Mouse (Mus musculus) hindlimb bud, embryonic 11.5 days (tissue): ENCODE results near the gene Neto2.
"Not testable (repeated sequence)": the region's sequence is repeated elsewhere in the genome, so short reads cannot be mapped to it uniquely, and the experiment has no call there.

ENCODE experiments used
- DNase-seq: peaks from one replicate; pipeline ENCODE4 v3.0.0-alpha.2; 2012; ENCODE audit warnings: low read depth, low spot score; ENCODE audit errors: extremely low spot score

Neto2 gene

GRCm38 (mm10) chr8:85700751-85701351 is at the start of gene Neto2:
Neto2 (minus strand) TSS chr8:85700924.
- peak; percentile 6 for DNase-seq

- DNase-seq = no peak
Measured at GRCm38 (mm10) chr8:85745053-85745452, 44.3 kb upstream of the Neto2 start.

GRCm38 (mm10) chr8:85730545-85730944 is 29.8 kb upstream of the Neto2 start:
- no peak for DNase-seq

- DNase-seq = no peak
Measured at GRCm38 (mm10) chr8:85717271-85717670, 16.5 kb upstream of the Neto2 start.

GRCm38 (mm10) chr8:85716696-85717095 is 16.0 kb upstream of the Neto2 start:
- DNase-seq = no peak

- DNase-seq = no peak
Measured at GRCm38 (mm10) chr8:85706988-85707387, 6.3 kb upstream of the Neto2 start.

GRCm38 (mm10) chr8:85700101-85700750 is 498 bp downstream of the Neto2 start:
- DNase-seq = peak; percentile 46

- peak; percentile 60 for DNase-seq
Measured at GRCm38 (mm10) chr8:85699051-85699450, 1.7 kb downstream of the Neto2 start.

GRCm38 (mm10) chr8:85665146-85665545 is 35.6 kb downstream of the Neto2 start:
- DNase-seq = no peak

- DNase-seq = no peak
Measured at GRCm38 (mm10) chr8:85661995-85662394, 38.7 kb downstream of the Neto2 start.

GRCm38 (mm10) chr8:85651201-85651600 is 49.5 kb downstream of the Neto2 start:
- DNase-seq = no peak

GRCm38 (mm10) chr8:85648553-85648952 is 52.2 kb downstream of the Neto2 start:
- no peak for DNase-seq

- no peak for DNase-seq
Measured at GRCm38 (mm10) chr8:85644921-85645665, 55.6 kb downstream of the Neto2 start.

- DNase-seq = no peak
Measured at GRCm38 (mm10) chr8:85624450-85624849, 76.3 kb downstream of the Neto2 start.

GRCm38 (mm10) chr8:85623246-85623645 is 77.5 kb downstream of the Neto2 start:
- no peak for DNase-seq

- DNase-seq = no peak
Measured at GRCm38 (mm10) chr8:85618789-85619188, 81.9 kb downstream of the Neto2 start.

GRCm38 (mm10) chr8:85617125-85617524 is 83.6 kb downstream of the Neto2 start:
- DNase-seq = not testable (repeated sequence)

- no peak for DNase-seq
Measured at GRCm38 (mm10) chr8:85608836-85609235, 91.9 kb downstream of the Neto2 start.

GRCm38 (mm10) chr8:85607804-85608203 is 92.9 kb downstream of the Neto2 start:
- no peak for DNase-seq

GRCm38 (mm10) chr8:85606974-85607373 is 93.8 kb downstream of the Neto2 start:
- no peak for DNase-seq

- DNase-seq = no peak
Measured at GRCm38 (mm10) chr8:85606561-85606960, 94.2 kb downstream of the Neto2 start.

- no peak for DNase-seq
Measured at GRCm38 (mm10) chr8:85604201-85604600, 96.5 kb downstream of the Neto2 start.
